Mouse (Mus musculus): ENCODE data around the gene Fras1.

DNA sequence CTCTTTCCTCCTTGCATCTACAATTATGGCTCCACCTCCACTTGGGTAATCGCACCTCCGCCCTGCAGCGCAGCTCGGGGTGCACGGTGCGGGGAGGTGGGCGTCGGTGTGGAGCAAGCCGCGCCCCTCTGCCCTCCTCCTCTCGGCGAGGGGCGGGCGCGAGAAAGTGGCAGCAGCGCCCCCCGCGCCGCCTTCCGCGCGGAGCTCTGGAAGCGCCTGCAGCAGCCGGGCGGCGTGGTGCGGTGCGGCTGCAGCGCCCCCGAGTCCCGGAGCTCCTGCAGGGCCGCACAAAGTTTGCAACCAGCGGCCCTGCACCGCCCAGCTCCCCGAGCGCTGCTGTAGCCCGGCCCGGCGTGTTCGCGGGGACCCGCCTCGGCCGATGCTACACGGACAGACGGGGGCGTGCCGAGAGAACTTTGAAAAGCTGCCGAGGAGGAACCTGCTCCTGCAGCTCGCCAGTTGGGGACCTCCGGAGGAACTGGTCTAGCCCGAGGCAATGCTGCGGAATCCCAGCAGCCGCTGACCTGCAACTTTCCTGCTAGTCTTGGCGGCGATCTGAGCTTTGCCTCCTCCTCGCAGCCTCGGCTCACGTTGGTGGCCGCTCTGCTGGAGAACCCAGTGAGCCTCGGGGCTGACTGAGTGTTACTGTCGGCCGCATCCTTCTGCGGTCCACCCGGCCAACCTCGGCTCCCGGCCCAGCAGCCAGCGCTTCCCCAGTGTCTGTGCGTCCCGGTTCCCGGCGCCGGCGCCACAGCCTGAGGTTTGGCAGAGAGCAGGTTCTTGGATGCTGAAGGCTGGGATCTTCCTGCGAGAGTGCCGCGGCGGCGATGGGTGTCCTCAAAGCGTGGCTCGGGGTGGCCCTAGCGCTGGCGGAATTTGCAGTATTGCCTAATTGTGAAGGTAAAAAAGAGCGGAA lies 489 bp downstream of the Fras1 start:
- TF ChIP-seq ZMIZ1 (IDR thresholded peaks at IDR 0.05; ENCODE audit: low read depth, low read length) (no peak), EP300 (IDR thresholded peaks at IDR 0.05; ENCODE audit: low read depth in 1 of 2, low read length in 2 of 2) (no peak), CTCF (IDR thresholded peaks at IDR 0.05 in 2 of 3, conservative IDR thresholded peaks at IDR 0.05 in 1 of 3; ENCODE audit: control insufficient read depth in 1 of 3, insufficient read depth in 1 of 3, low read depth in 2 of 3, low read length in 3 of 3, poor library complexity in 1 of 3, severe bottlenecking in 1 of 3) (no peak), POLR2A (IDR thresholded peaks at IDR 0.05; ENCODE audit: control insufficient read depth in 1 of 2, insufficient read depth in 1 of 2, low read depth in 1 of 2, low read length in 2 of 2, poor library complexity in 1 of 2) (no peak), POLR2AphosphoS5 (IDR thresholded peaks at IDR 0.05; ENCODE audit: borderline replicate concordance, low read depth, low read length) (no peak), NELFE (IDR thresholded peaks at IDR 0.05; ENCODE audit: low read depth, low read length) (no peak), POLR2AphosphoS2 (IDR thresholded peaks at IDR 0.05; ENCODE audit: low read length) (no peak), RCOR1 (IDR thresholded peaks at IDR 0.05; ENCODE audit: low read depth, low read length) (no peak), CHD2 (IDR thresholded peaks at IDR 0.05; ENCODE audit: low read length) (no peak), NRF1 (IDR thresholded peaks at IDR 0.05; ENCODE audit: insufficient read depth, low read depth, low read length, poor library complexity, severe bottlenecking) (no peak), ZNF384 (IDR thresholded peaks at IDR 0.05; ENCODE audit: low read depth, low read length) (no peak), MXI1 (IDR thresholded peaks at IDR 0.05; ENCODE audit: low read depth, low read length) (no peak), USF1 (IDR thresholded peaks at IDR 0.05; ENCODE audit: low read depth, low read length) (no peak)

All from MEL (cell line).